Mouse (Mus musculus) CH12.LX (cell line): ENCODE measurements around the gene Slbp.

ENCODE experiments used
- CHD2 ChIP-seq: IDR thresholded peaks from 2 replicates; pipeline ENCODE4 v1.6.1; 2011; ENCODE audit warnings: low read length, improper control_type of control experiment
- CTCF ChIP-seq, 2 experiments: IDR thresholded peaks in 1 of 2; conservative IDR thresholded peaks in 1 of 2; 2 replicates each; pipeline ENCODE4 v1.5.1; 2011 to 2012; ENCODE audit warnings: low read depth in 2 of 2, low read length in 2 of 2, improper control_type of control experiment in 1 of 2, inconsistent platforms in 1 of 2, mild to moderate bottlenecking in 1 of 2, moderate library complexity in 1 of 2
- EP300 ChIP-seq: IDR thresholded peaks from 2 replicates; pipeline ENCODE4 v1.6.1; 2011; ENCODE audit warnings: low read length, improper control_type of control experiment
- MAFK ChIP-seq: IDR thresholded peaks from 2 replicates; pipeline ENCODE4 v1.6.1; 2011; ENCODE audit warnings: low read length, improper control_type of control experiment; ENCODE audit not compliant: insufficient replicate concordance
- MAX ChIP-seq: IDR thresholded peaks from 2 replicates; pipeline ENCODE4 v1.6.1; 2011; ENCODE audit warnings: low read length, improper control_type of control experiment
- NRF1 ChIP-seq: IDR thresholded peaks from 2 replicates; pipeline ENCODE4 v1.6.1; 2014; ENCODE audit warnings: low read depth, mild to moderate bottlenecking, inconsistent platforms, low read length, improper control_type of control experiment, moderate library complexity
- PAX5 ChIP-seq: IDR thresholded peaks from 2 replicates; pipeline ENCODE4 v1.6.1; 2012; ENCODE audit warnings: low read length, inconsistent platforms, mixed read lengths
- POLR2A ChIP-seq: IDR thresholded peaks from 2 replicates; pipeline ENCODE4 v1.6.1; 2011; ENCODE audit warnings: low read depth, mild to moderate bottlenecking, improper control_type of control experiment, low read length
- TBP ChIP-seq: conservative IDR thresholded peaks from 2 replicates; pipeline ENCODE4 v1.6.1; 2011; ENCODE audit warnings: low read depth, low read length, improper control_type of control experiment
- USF1 ChIP-seq: IDR thresholded peaks from 2 replicates; pipeline ENCODE4 v1.6.1; 2014; ENCODE audit warnings: low read depth, mild to moderate bottlenecking, inconsistent platforms, low read length, improper control_type of control experiment
- ZC3H11A ChIP-seq: IDR thresholded peaks from 2 replicates; pipeline ENCODE4 v1.6.1; 2012; ENCODE audit warnings: low read depth, mild to moderate bottlenecking, inconsistent platforms, low read length, improper control_type of control experiment

- no peak; the same call in 1 of the 2 replicates for TF ChIP-seq MAX
- no peak for TF ChIP-seq EP300
- TF ChIP-seq MAFK = no peak
- TF ChIP-seq TBP = no peak
- TF ChIP-seq CTCF (conservative IDR thresholded peaks at IDR 0.05 in 1 of 2, IDR thresholded peaks at IDR 0.05 in 1 of 2; ENCODE audit: low read depth in 2 of 2, low read length in 2 of 2) = no peak
- no peak for TF ChIP-seq NRF1
- TF ChIP-seq CHD2 = no peak
- no peak for TF ChIP-seq ZC3H11A
- TF ChIP-seq PAX5 = no peak
- no peak for TF ChIP-seq USF1
- peak; percentile 49; the same call in 1 of the 2 replicates for TF ChIP-seq POLR2A
Observed at GRCm38 (mm10) chr5:33694848-33695717, 42.7 kb upstream of the Slbp start.
